Mouse (Mus musculus): ENCODE measurements around the gene C87436. TPM values are rescaled to one million over a fixed set of nuclear protein-coding genes. Genes with fewer than 3 reads are reported as not detected.

C87436 gene
- 11.1 TPM for polyA plus RNA-seq (2014; fragmentation: Illumina TruSeq; extraction: RNeasy Lipid Tissue Mini Kit (QIAGEN cat#74804); ENCODE audit: low read depth, low replicate concordance)

DNA sequence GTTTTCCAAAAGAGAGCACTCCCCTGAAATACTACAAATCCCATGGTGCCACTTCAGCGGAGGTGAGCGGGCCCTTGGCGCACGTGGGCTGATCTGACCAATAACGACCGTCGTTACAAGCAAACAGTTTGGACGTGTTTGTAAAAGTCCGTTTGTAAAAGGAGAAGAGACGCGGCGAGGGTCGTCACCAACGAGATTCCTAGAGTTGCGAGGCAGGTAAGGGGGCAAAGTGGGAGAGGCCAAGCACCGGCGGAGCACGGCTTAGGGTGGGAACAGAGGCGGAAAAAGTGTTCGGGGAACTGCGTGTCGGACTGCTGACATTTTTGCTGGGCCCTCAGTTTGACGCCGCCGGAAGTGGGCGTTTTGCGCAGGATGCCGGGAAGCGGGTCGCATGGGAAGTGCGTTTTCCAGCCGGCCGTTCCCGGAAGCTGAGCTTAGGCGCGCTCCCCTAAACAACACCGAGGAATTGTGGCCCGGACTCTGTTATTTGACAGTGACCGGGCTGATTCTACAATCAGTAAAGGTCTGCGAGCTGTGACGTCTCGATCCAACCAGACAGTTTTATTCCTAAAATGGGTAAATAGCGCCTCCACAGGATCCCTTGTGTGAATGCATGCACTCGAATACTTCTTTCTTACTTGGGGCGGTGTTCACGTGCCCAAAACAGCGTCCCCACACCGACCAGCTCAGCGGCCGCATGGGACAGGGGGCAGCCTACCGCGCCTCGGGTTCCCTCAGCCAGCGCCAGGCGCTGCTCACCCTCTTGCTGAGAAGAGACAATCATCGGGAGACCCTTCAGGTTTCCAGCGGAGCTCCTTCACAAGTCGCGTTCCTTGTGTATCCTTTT lies at the start of gene C87436:
Gene C87436, plus strand, starts transcription at position 103 of the 847 bp plus-strand sequence.

DNA sequence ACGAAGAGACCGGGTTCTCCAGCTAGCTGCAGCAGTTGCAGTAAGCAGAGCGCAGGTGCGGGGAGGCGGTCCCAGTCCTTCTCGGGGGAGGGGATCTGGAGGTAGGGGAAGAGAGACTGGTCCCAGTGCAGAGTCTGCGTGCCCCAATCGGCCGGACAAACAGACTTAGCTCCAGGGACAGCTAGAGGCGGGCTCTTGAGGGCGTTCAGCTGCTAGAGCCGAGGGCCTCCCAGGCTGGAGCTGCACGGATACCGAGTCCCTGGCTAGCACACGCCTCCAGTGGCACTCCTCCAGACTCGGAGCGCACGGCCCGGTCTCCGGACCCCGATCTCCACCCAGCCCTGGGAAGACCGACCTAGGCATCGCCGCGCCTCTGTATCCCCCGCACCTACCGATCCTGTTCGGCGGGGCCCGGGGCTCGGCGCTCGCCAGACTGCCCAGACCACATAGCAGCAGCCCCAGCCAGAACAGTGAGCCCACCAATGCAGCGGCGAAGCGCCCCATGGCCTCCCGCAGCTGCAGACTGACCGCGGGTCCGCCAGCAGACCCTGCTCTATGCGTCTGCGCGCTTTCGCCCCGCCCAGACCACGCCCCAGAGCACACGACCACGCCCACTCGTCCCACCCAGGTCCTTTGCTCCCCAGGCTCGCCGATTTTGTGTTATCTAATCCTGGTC lies 41.5 kb upstream of the C87436 start, which contains the start of gene Pcyox1:
Gene Pcyox1, minus strand, starts transcription at position 574 of the 676 bp plus-strand sequence.

DNA sequence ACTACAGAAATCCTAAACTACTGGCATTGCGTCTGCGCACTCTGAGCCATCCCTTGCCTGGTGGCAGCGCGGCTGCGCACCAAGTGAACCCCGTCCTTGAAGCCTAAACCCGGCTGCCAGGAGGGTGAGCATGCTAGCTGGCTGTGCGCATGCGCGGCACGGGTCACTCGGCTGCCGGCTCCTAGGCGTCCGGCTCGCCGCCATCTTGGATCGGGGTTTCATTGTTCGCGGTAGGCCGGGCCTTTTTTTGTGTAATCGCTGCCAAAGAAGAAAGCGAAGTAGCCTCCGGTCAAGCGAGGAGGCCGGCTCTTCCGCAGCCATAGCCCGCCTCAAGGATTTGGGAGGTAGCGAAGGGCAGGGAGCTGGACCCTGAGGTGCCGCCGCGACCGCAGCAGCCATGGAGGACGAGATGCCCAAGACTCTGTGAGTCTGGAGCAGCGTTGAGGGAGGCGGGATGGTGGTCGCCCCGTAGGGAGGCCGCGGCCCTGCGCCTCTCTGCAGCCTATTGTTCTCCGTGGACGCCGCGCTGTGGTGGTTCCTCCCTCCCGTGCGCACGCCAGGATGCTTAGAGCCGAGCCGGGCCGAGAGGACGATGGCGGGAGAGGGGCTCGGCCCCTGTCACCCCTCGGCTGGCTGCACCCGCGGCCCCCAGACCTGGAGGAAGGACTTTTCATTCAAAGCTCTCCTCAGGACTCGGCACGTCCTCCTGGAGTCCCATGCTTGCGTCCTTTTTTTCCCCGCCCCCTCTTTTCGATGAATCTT lies 33.9 kb upstream of the C87436 start, which contains the start of gene Tia1:
Gene Tia1, plus strand, starts transcription at position 120 of the 762 bp plus-strand sequence.

GRCm38 (mm10) chr6:86426358-86426757 lies 11.8 kb upstream of the C87436 start, which contains the start of gene Gm44790:
Gene Gm44790, plus strand, starts transcription at chr6:86426658.

Other genes starting within 250 kb of the C87436 start
- gene Tgfa, start 243.2 kb upstream of the C87436 start, polyA plus RNA-seq (2014; fragmentation: Illumina TruSeq; extraction: RNeasy Lipid Tissue Mini Kit (QIAGEN cat#74804); ENCODE audit: low read depth, low replicate concordance), result 1.2 TPM
- gene Fam136a, start 72.7 kb upstream of the C87436 start, polyA plus RNA-seq (2014; fragmentation: Illumina TruSeq; extraction: RNeasy Lipid Tissue Mini Kit (QIAGEN cat#74804); ENCODE audit: low read depth, low replicate concordance), result 43.2 TPM
- 39.3 TPM for gene Snrpg, start 67.1 kb upstream of the C87436 start, polyA plus RNA-seq (2014; fragmentation: Illumina TruSeq; extraction: RNeasy Lipid Tissue Mini Kit (QIAGEN cat#74804); ENCODE audit: low read depth, low replicate concordance)
- 48.9 TPM for gene Pcyox1, start 41.2 kb upstream of the C87436 start, polyA plus RNA-seq (2014; fragmentation: Illumina TruSeq; extraction: RNeasy Lipid Tissue Mini Kit (QIAGEN cat#74804); ENCODE audit: low read depth, low replicate concordance)
- gene Tia1, start 34.2 kb upstream of the C87436 start, polyA plus RNA-seq (2014; fragmentation: Illumina TruSeq; extraction: RNeasy Lipid Tissue Mini Kit (QIAGEN cat#74804); ENCODE audit: low read depth, low replicate concordance), result 30.4 TPM
- not detected for gene Gm44790, start 11.7 kb upstream of the C87436 start, polyA plus RNA-seq (2014; fragmentation: Illumina TruSeq; extraction: RNeasy Lipid Tissue Mini Kit (QIAGEN cat#74804); ENCODE audit: low read depth, low replicate concordance)
- gene Pcbp1, start 87.9 kb downstream of the C87436 start, polyA plus RNA-seq (2014; fragmentation: Illumina TruSeq; extraction: RNeasy Lipid Tissue Mini Kit (QIAGEN cat#74804); ENCODE audit: low read depth, low replicate concordance), result 144 TPM
- gene Asprv1, start 189.8 kb downstream of the C87436 start, polyA plus RNA-seq (2014; fragmentation: Illumina TruSeq; extraction: RNeasy Lipid Tissue Mini Kit (QIAGEN cat#74804); ENCODE audit: low read depth, low replicate concordance), result 0.29 TPM
- 3.5 TPM for gene Mxd1, start 230.8 kb downstream of the C87436 start, polyA plus RNA-seq (2014; fragmentation: Illumina TruSeq; extraction: RNeasy Lipid Tissue Mini Kit (QIAGEN cat#74804); ENCODE audit: low read depth, low replicate concordance)
- gene Snrnp27, start 246.1 kb downstream of the C87436 start, polyA plus RNA-seq (2014; fragmentation: Illumina TruSeq; extraction: RNeasy Lipid Tissue Mini Kit (QIAGEN cat#74804); ENCODE audit: low read depth, low replicate concordance), result 68.2 TPM

All from heart, adult 10 weeks (tissue).